Mouse (Mus musculus) R1 (cell line): ENCODE measurements at regions not wholly inside any gene's neighbourhood (a gene's known extent, or its start where the extent isn't known, plus 50 kb on each side); places are given as distances from the start of the nearest gene placed in this dataset.

Experiments used
- DNase-seq: peaks from one replicate; pipeline ENCODE4 v3.0.0-alpha.2; 2018; ENCODE audit warnings: low read depth, low spot score

DNA sequence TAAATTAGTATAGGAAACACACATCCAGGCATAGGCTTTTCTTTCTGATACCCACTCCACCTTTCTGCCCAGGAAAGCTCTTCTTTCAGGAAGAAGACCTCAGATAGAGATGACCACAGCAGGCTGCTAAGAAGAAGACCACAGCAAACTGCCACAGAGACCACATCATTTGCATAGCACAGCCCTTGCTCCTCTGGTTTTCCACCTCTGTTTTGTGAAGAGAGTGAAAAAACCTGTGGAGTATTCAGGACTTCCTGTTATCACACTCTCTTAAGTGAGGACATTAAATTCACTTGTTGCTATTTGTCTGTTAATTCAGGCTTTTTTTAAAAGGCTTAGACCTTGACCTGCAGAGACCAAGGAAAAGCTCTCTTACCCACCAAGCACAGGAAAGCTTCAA is 294.7 kb upstream of the Rnaseh2b start:
- no peak for DNase-seq

DNA sequence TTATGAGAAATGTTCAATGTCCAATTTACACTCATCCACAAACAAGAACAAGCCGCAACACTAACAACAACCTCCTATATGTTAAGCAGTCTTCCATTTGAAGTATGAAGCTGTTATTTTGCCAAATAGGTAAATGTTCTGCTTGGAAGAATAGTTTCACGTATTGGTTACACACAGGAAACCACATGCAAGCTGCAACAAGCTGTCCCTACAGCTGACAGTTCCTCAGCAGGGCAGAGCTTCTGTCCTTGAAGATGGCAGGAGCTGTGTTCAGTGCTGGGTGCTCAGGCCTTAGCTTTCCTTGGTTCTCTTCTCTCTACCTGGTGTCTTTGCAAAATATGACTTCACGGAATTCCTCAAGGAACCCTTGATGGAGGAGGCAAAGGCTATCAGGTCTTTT is 294.1 kb upstream of the Rnaseh2b start:
- no peak for DNase-seq

DNA sequence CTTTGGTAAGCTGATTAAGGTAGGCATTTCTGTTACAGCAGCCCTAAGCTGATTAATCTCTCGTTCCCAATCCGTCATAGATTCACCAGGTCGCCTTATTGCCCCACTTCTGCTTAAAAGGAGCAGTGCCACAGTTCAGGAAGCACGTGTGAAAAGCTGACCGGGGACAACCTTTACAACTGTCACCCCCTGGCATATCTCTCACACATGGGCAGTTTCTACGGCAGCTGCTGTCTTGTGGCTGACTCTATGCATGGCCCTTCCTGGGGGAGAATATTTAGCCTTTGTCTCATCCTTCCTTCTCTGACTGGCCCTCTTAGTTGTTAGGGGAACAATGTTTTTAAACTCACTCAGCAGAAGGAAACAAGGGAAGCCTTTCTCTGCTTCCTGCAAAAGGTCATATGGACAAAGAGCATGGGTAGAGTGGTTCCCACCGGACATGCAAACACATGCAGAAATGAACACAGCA is 290.9 kb upstream of the Rnaseh2b start:
- no peak for DNase-seq

DNA sequence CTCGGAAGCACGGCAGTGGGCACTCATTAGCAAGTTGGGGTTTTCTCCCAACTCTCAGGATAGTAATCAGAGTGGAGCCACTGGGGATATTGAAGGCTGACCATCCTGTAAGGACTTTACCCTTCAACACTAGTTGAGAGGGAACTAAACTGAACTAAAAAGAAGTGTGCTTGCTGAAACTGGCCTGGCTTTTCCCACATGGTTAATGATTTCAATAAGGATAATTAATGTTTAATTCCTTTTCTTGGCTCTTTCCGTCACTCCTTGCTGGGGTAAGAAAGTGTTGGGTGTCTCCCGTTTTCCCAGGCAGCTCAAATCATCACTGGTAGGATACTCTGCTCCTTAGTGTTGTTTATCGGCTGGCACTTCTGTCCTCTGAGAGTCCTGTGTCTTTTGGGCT is 290.3 kb upstream of the Rnaseh2b start:
- DNase-seq: no peak

- DNase-seq: no peak
These were observed 289.2 kb upstream of the Rnaseh2b start for GRCm38 (mm10) chr14:62003013-62003781.

DNA sequence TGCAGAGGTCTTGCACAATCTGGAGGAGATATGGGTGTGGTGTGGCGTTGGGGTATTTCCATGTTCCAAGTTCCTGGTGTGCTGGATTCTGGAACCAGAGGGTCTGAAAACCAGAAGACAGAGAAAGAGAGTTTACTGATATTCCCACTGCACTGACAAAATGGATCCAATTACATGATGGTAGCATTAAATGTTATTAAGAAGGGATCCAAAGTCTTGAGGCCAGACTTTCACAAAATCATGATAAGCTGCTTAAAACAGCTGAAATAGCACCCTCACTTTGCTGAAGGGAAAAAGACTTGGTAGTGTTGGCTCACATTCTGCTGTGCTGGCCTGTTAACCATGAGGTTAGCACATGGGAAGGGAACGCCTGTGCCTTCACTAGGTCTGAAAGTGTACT is 288.6 kb upstream of the Rnaseh2b start:
- no peak for DNase-seq

GRCm38 (mm10) chr14:62008707-62009106 is 283.7 kb upstream of the Rnaseh2b start:
- DNase-seq: no peak

DNA sequence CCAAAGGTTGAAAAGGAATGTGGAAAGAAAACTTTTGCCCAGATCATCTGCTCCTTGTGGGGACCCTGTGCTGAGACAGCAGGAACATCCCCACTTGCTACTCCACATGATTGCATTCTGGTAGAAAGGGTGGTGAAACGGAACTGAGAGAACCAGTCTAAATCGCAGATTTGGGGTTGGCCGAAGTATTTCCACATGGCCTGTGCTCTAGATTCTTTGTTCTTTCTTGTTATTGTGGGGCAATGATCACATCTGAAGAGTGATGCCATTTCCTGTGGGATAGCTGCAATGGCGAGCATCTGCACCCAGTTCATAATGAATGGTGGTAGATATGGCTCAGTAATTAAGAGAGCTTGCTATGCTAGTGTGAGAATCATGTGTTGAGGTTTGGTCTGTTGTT is 273.6 kb upstream of the Rnaseh2b start:
- DNase-seq: no peak

- no peak for DNase-seq
These were observed 271.4 kb upstream of the Rnaseh2b start for GRCm38 (mm10) chr14:62020996-62021395.

DNA sequence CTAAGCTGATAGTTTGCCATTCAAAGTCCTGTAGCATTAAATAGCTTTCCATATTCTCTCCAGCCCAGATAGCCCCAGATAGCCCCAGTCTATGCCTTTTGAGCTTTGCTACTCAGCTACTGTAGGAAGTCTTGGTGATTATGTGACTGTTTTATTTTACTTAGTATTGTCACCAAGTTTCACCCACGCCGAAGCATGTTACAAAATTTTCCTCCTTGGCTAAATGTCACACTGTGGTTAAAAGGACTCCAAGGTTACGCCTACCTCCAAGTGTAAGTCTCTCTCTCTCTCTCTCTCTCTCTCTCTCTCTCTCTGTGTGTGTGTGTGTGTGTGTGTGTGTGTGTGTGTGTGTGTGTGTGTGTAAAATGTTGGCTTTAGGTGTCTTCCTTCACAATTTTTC is 270.2 kb upstream of the Rnaseh2b start:
- DNase-seq: no peak

DNA sequence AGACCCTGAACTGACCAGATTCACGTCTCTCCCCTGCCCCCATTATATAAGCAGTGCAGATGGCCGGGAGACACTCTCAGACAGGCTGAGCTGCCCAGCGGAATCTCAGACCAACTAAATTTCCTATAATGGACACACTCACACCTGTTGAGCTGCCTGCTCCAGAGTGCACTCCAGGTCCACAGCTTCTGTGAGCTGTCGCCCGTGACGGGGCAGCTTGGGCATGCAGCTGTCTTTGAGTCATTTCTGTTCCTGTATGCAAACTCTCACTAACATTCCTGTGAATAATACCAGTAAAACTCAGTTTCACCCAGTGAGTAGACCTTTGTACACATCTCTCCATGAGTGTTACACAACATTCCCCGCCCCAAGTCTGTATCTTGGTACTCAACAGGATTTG is 269.4 kb upstream of the Rnaseh2b start:
- DNase-seq: no peak

- no peak for DNase-seq
These were observed 264.6 kb upstream of the Rnaseh2b start for GRCm38 (mm10) chr14:62027751-62028279.

GRCm38 (mm10) chr14:62030059-62030458 is 262.3 kb upstream of the Rnaseh2b start:
- no peak for DNase-seq

DNA sequence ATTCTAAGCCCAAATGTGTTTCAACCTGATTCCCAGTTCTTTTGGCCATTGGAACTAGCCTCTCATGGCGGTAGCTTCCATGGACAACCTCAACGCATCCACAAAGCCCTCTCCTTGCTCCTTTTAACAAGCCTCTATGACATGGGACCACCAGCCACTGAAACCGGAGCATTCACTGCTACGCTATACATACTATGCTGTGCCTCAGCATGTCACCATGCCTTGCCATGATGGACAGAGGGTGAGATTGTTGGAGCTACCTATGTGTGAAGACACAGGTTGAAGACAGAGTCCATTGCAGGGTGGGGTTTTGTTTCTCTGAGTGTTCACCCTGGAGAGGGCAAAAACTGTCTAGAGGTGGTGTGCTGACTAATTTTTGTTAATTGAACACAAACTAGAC is 258.7 kb upstream of the Rnaseh2b start:
- DNase-seq: no peak

DNA sequence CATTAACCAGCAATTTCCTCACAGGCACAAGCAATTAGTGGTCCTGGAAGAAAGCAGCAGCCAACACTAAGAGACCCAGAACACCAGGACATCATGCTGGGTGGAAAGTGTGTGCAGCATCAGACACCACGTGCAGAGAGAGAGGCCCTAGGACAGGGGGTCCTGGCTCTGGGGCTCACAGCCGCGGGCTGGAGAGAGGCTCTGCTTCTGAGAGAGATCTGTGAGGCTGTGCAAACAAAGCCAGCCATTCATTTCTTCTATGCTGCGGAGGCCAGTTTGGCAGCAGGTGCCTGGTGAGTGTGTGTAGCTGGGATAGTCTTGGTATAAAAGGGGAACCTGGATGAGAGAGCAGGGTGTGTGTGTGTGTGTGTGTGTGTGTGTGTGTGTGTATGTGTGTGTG is 257.7 kb upstream of the Rnaseh2b start:
- DNase-seq: no peak

- DNase-seq: no peak
These were observed 257.0 kb upstream of the Rnaseh2b start for GRCm38 (mm10) chr14:62035416-62035815.

DNA sequence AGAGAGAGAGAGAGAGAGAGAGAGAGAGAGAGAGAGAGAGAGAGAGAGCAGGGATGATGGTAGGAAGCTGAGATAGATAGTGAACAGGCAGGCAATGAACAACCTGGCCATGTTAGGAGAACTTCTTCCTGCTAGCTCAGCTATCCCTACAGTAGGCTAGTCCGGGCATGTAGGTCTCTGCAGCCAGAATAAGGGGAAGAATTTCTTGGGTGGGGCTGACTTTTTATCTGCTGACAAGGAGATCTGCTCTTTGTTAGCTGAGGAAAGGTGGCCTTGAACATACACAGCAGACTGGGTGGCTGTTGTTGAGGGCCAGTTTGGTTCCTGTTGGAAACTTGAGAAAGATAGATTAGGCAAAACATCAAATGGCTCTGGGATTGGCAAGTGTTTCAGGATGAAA is 254.9 kb upstream of the Rnaseh2b start:
- peak; percentile 89 for DNase-seq

GRCm38 (mm10) chr14:62037917-62038316 is 254.5 kb upstream of the Rnaseh2b start:
- no peak for DNase-seq

- DNase-seq: peak; percentile 32
These were observed 249.9 kb upstream of the Rnaseh2b start for GRCm38 (mm10) chr14:62042305-62043116.

- DNase-seq: no peak
These were observed 249.3 kb upstream of the Rnaseh2b start for GRCm38 (mm10) chr14:62043117-62043422.

- no peak for DNase-seq
These were observed 241.4 kb upstream of the Rnaseh2b start for GRCm38 (mm10) chr14:62050941-62051340.

- no peak for DNase-seq
These were observed 240.5 kb upstream of the Rnaseh2b start for GRCm38 (mm10) chr14:62051923-62052322.

GRCm38 (mm10) chr14:62053004-62053403 is 239.4 kb upstream of the Rnaseh2b start:
- DNase-seq: no peak
